Mouse (Mus musculus): ENCODE measurements around the gene Ncapd2. TPM values are rescaled to one million over a fixed set of nuclear protein-coding genes. Genes with fewer than 3 reads are reported as not detected.

Ncapd2 gene
- polyA plus RNA-seq, 1 experiment from 2014 or later, result 39.1 TPM

DNA sequence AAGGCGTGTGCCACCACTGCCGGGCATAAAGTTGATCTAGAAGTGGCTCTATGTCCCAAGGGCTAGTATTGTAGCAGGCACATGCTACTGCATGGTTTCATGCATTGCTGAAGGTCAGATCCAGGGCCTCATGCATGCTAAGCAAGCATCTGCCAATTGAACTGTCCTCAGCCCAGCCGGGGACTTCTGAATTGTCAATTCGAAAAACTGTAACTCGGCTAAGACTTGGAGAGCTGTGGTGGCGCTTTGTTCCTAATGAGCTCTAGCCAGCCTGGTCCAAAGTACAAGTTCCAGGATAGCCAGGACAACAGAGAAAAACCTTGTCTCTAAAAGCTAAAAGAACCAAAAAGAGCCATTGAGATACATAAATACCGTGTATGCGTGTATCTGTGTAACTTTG lies 72.1 kb downstream of the Ncapd2 start:
- Histone ChIP-seq H3K9me3 (ENCODE audit: low read length) (no peaks in the 10 kb centered on the region), H3K36me3 (replicated peaks; ENCODE audit: insufficient read depth, low read length) (peaks cover 88% of the 10 kb centered on the region), H3K27ac (ENCODE audit: low read depth) (no peak overlapping the region), H3K9ac (replicated peaks) (0 out of 2 replicates have a peak overlapping the region, but pooled peaks have one; percentile 2), H3K27me3 (ENCODE audit: insufficient read depth, low read length) (no peaks in the 10 kb centered on the region), H3K4me2 (ENCODE audit: low read depth, low read length) (no peak overlapping the region), H3K4me1 (ENCODE audit: insufficient read depth) (no peaks in the 10 kb centered on the region), H3K4me3 (ENCODE audit: low read depth, low read length) (no peak overlapping the region)
- WGBS (ENCODE audit: insufficient replicate concordance), result 82% methylated on average over 8 of the region's 8 CpGs
- DNase-seq (no peak), ATAC-seq (no peak)
- TF ChIP-seq CTCF (IDR thresholded peaks at IDR 0.05; ENCODE audit: low read depth), result no peak
- TF ChIP-seq EP300 (IDR thresholded peaks at IDR 0.05; ENCODE audit: low read depth), result no peak

Small RNA genes lying within 50 kb of the gene (microRNA-seq; reads per million reads assigned to microRNA genes)
- not detected for gene Mir3098
- not detected for gene Mir8113

Other genes with a start within 250 kb of the Ncapd2 start
- gene Cops7a, start 226.2 kb downstream of the Ncapd2 start, polyA plus RNA-seq (2015; fragmentation: Nextera tagmentation; extraction: Ambion mirVana), result 61.0 TPM in 2 replicates
- gene Pianp, start 195.0 kb downstream of the Ncapd2 start, polyA plus RNA-seq (2015; fragmentation: Nextera tagmentation; extraction: Ambion mirVana), result 0.07 and 0.15 TPM in 2 replicates
- gene Zfp384, start 182.6 kb downstream of the Ncapd2 start, polyA plus RNA-seq (2015; fragmentation: Nextera tagmentation; extraction: Ambion mirVana), result 3.3 and 3.5 TPM in 2 replicates
- 23.8 and 24.3 TPM in 2 replicates for gene Ing4, start 151.9 kb downstream of the Ncapd2 start, polyA plus RNA-seq (2015; fragmentation: Nextera tagmentation; extraction: Ambion mirVana)
- gene Acrbp, start 142.0 kb downstream of the Ncapd2 start, polyA plus RNA-seq (2015; fragmentation: Nextera tagmentation; extraction: Ambion mirVana), result 1.3 and 2.0 TPM in 2 replicates
- gene Lpar5, start 123.8 kb downstream of the Ncapd2 start, polyA plus RNA-seq (2015; fragmentation: Nextera tagmentation; extraction: Ambion mirVana), result 0.57 and 0.85 TPM in 2 replicates
- gene Chd4, start 95.7 kb downstream of the Ncapd2 start, polyA plus RNA-seq (2015; fragmentation: Nextera tagmentation; extraction: Ambion mirVana), result 20.0 and 24.5 TPM in 2 replicates
- 23.2 and 24.8 TPM in 2 replicates for gene Nop2, start 59.8 kb downstream of the Ncapd2 start, polyA plus RNA-seq (2015; fragmentation: Nextera tagmentation; extraction: Ambion mirVana)
- 4.2 and 4.8 TPM in 2 replicates for gene Iffo1, start 46.5 kb downstream of the Ncapd2 start, polyA plus RNA-seq (2015; fragmentation: Nextera tagmentation; extraction: Ambion mirVana)
- gene Gapdh, start 25.2 kb downstream of the Ncapd2 start, polyA plus RNA-seq (2015; fragmentation: Nextera tagmentation; extraction: Ambion mirVana), result 1,355 and 1,565 TPM in 2 replicates
- 210 and 215 TPM in 2 replicates for gene Mrpl51, start 100 bp upstream of the Ncapd2 start, polyA plus RNA-seq (2015; fragmentation: Nextera tagmentation; extraction: Ambion mirVana)
- gene Vamp1, start 23.9 kb upstream of the Ncapd2 start, polyA plus RNA-seq (2015; fragmentation: Nextera tagmentation; extraction: Ambion mirVana), result 1.4 and 1.7 TPM in 2 replicates
- 14.4 and 14.7 TPM in 2 replicates for gene Tapbpl, start 40.2 kb upstream of the Ncapd2 start, polyA plus RNA-seq (2015; fragmentation: Nextera tagmentation; extraction: Ambion mirVana)
- 1.1 and 2.3 TPM in 2 replicates for gene Cd27, start 45.3 kb upstream of the Ncapd2 start, polyA plus RNA-seq (2015; fragmentation: Nextera tagmentation; extraction: Ambion mirVana)
- gene Tuba3a, start 94.3 kb upstream of the Ncapd2 start, polyA plus RNA-seq (2015; fragmentation: Nextera tagmentation; extraction: Ambion mirVana), result not detected in 2 replicates
- gene Ltbr, start 122.2 kb upstream of the Ncapd2 start, polyA plus RNA-seq (2015; fragmentation: Nextera tagmentation; extraction: Ambion mirVana), result 31.8 TPM in 2 replicates
- gene Scnn1a, start 129.0 kb upstream of the Ncapd2 start, polyA plus RNA-seq (2015; fragmentation: Nextera tagmentation; extraction: Ambion mirVana), result 0.76 and 1.1 TPM in 2 replicates
- gene Tnfrsf1a, start 157.7 kb upstream of the Ncapd2 start, polyA plus RNA-seq (2015; fragmentation: Nextera tagmentation; extraction: Ambion mirVana), result 40.5 and 41.1 TPM in 2 replicates
- 1.1 and 1.2 TPM in 2 replicates for gene Plekhg6, start 189.1 kb upstream of the Ncapd2 start, polyA plus RNA-seq (2015; fragmentation: Nextera tagmentation; extraction: Ambion mirVana)

Data from liver, postnatal 0 days (tissue).